Mouse (Mus musculus) MEL (cell line): ENCODE measurements around the gene Elk3. TPM values are rescaled to one million over a fixed set of nuclear protein-coding genes. Genes with fewer than 3 reads are reported as not detected.

Source experiments
- DNase-seq: peaks from one replicate; pipeline ENCODE4 v3.0.0; 2011; ENCODE audit warnings: low read depth, low spot score
- H3K27ac ChIP-seq: 2 replicates; pipeline ENCODE4 v1.5.1; 2012; ENCODE audit warnings: low read depth, mild to moderate bottlenecking, control low read depth, low read length, moderate library complexity; ENCODE audit not compliant: control insufficient read depth
- H3K27me3 ChIP-seq, 2 experiments: fragments of 150-350 bp in 1 of 2; sonication (generic) in 1 of 2; 2 replicates each; pipeline ENCODE4 v1.6.1; 2012; ENCODE audit warnings: low read length in 2 of 2, mild to moderate bottlenecking in 2 of 2, improper control_type of control experiment in 1 of 2, moderate library complexity in 1 of 2; ENCODE audit not compliant: insufficient read depth in 2 of 2, control insufficient read depth in 1 of 2
- H3K36me3 ChIP-seq, 2 experiments: 2 replicates each; pipeline ENCODE4 v1.6.1; 2012 to 2014; ENCODE audit warnings: low read length in 2 of 2, improper control_type of control experiment in 1 of 2, inconsistent platforms in 1 of 2, mild to moderate bottlenecking in 1 of 2; ENCODE audit not compliant: insufficient read depth in 2 of 2, control insufficient read depth in 1 of 2
- H3K4me1 ChIP-seq, 2 experiments: fragments of 150-350 bp in 1 of 2; sonication (generic) in 1 of 2; 2 replicates each; pipeline ENCODE4 v1.6.1; 2012; ENCODE audit warnings: low read length in 2 of 2, improper control_type of control experiment in 1 of 2, mild to moderate bottlenecking in 1 of 2; ENCODE audit not compliant: insufficient read depth in 2 of 2, control insufficient read depth in 1 of 2
- H3K4me3 ChIP-seq, 2 experiments: fragments of 150-350 bp in 1 of 2; sonication (generic) in 1 of 2; 2 replicates each; pipeline ENCODE4 v1.5.1; 2012; ENCODE audit warnings: low read depth in 2 of 2, low read length in 2 of 2, mild to moderate bottlenecking in 2 of 2, moderate library complexity in 2 of 2, control low read depth in 1 of 2, improper control_type of control experiment in 1 of 2; ENCODE audit not compliant: control insufficient read depth in 1 of 2, insufficient read depth in 1 of 2
- H3K79me2 ChIP-seq: 2 replicates; pipeline ENCODE4 v1.6.1; 2012; ENCODE audit warnings: mild to moderate bottlenecking, low read length, moderate library complexity; ENCODE audit not compliant: control insufficient read depth, poor library complexity, insufficient read depth
- H3K9ac ChIP-seq: 2 replicates; pipeline ENCODE4 v1.6.1; 2012; ENCODE audit warnings: low read depth, mild to moderate bottlenecking, control low read depth, low read length, moderate library complexity; ENCODE audit not compliant: control insufficient read depth, poor library complexity, severe bottlenecking
- H3K9me3 ChIP-seq: fragments of 150-350 bp; sonication (generic); replicated peaks from 2 replicates; pipeline ENCODE4 v1.6.1; 2012; ENCODE audit warnings: mild to moderate bottlenecking, low read length, improper control_type of control experiment, moderate library complexity; ENCODE audit not compliant: insufficient read depth
- BHLHE40 ChIP-seq: IDR thresholded peaks from 2 replicates; pipeline ENCODE4 v1.6.1; 2012; ENCODE audit warnings: low read depth, mild to moderate bottlenecking, inconsistent platforms, low read length, improper control_type of control experiment, borderline replicate concordance
- CHD1 ChIP-seq: IDR thresholded peaks from 2 replicates; pipeline ENCODE4 v1.6.1; 2012; ENCODE audit warnings: low read depth, mild to moderate bottlenecking, inconsistent platforms, low read length, improper control_type of control experiment
- ELF1 ChIP-seq: IDR thresholded peaks from 2 replicates; pipeline ENCODE4 v1.6.1; 2014; ENCODE audit warnings: low read depth, mild to moderate bottlenecking, inconsistent platforms, low read length, improper control_type of control experiment, moderate library complexity
- GABPA ChIP-seq: IDR thresholded peaks from 2 replicates; pipeline ENCODE4 v1.6.1; 2012; ENCODE audit warnings: low read depth, mild to moderate bottlenecking, inconsistent platforms, low read length, improper control_type of control experiment, moderate library complexity
- GATA1 ChIP-seq: IDR thresholded peaks from 2 replicates; pipeline ENCODE4 v1.6.1; 2011; ENCODE audit warnings: low read depth, low read length, improper control_type of control experiment
- JUND ChIP-seq: IDR thresholded peaks from 2 replicates; pipeline ENCODE4 v1.6.1; 2011; ENCODE audit warnings: low read depth, mild to moderate bottlenecking, improper control_type of control experiment, low read length
- MAZ ChIP-seq: IDR thresholded peaks from 2 replicates; pipeline ENCODE4 v1.6.1; 2012; ENCODE audit warnings: low read depth, mild to moderate bottlenecking, inconsistent platforms, low read length, improper control_type of control experiment
- MYB ChIP-seq: IDR thresholded peaks from 2 replicates; pipeline ENCODE4 v1.6.1; 2011; ENCODE audit warnings: mild to moderate bottlenecking, low read depth, low read length, improper control_type of control experiment
- MYC ChIP-seq: IDR thresholded peaks from 2 replicates; pipeline ENCODE4 v1.6.1; 2011; ENCODE audit warnings: low read depth, mild to moderate bottlenecking, low read length, improper control_type of control experiment, moderate library complexity
- NRF1 ChIP-seq: IDR thresholded peaks from 2 replicates; pipeline ENCODE4 v1.6.1; 2014; ENCODE audit warnings: low read depth, mild to moderate bottlenecking, inconsistent platforms, low read length, improper control_type of control experiment, moderate library complexity; ENCODE audit not compliant: poor library complexity, insufficient read depth, severe bottlenecking
- POLR2AphosphoS2 ChIP-seq: IDR thresholded peaks from 2 replicates; pipeline ENCODE4 v1.6.1; 2011; ENCODE audit warnings: low read length, improper control_type of control experiment
- RAD21 ChIP-seq: IDR thresholded peaks from 2 replicates; pipeline ENCODE4 v1.6.1; 2011; ENCODE audit warnings: mild to moderate bottlenecking, low read depth, low read length, improper control_type of control experiment
- RCOR1 ChIP-seq: IDR thresholded peaks from 2 replicates; pipeline ENCODE4 v1.6.1; 2012; ENCODE audit warnings: low read depth, mild to moderate bottlenecking, inconsistent platforms, low read length, improper control_type of control experiment
- SIN3A ChIP-seq: IDR thresholded peaks from 2 replicates; pipeline ENCODE4 v1.6.1; 2012; ENCODE audit warnings: low read length, improper control_type of control experiment, inconsistent platforms
- TBP ChIP-seq: IDR thresholded peaks from 2 replicates; pipeline ENCODE4 v1.8.0; 2011; ENCODE audit warnings: low read depth, low read length, improper control_type of control experiment
- TCF12 ChIP-seq: IDR thresholded peaks from 2 replicates; pipeline ENCODE4 v1.6.1; 2014; ENCODE audit warnings: low read depth, mild to moderate bottlenecking, inconsistent platforms, low read length, improper control_type of control experiment, moderate library complexity
- UBTF ChIP-seq: IDR thresholded peaks from 2 replicates; pipeline ENCODE4 v1.6.1; 2012; ENCODE audit warnings: low read depth, mild to moderate bottlenecking, inconsistent platforms, low read length, improper control_type of control experiment, moderate library complexity, borderline replicate concordance; ENCODE audit not compliant: insufficient read depth
- USF1 ChIP-seq: IDR thresholded peaks from 2 replicates; pipeline ENCODE4 v1.6.1; 2014; ENCODE audit warnings: low read depth, mild to moderate bottlenecking, inconsistent platforms, low read length, improper control_type of control experiment, moderate library complexity
- ZC3H11A ChIP-seq: IDR thresholded peaks from 2 replicates; pipeline ENCODE4 v1.6.1; 2012; ENCODE audit warnings: low read depth, mild to moderate bottlenecking, inconsistent platforms, low read length, improper control_type of control experiment
- ZNF384 ChIP-seq: IDR thresholded peaks from 2 replicates; pipeline ENCODE4 v1.6.1; 2012; ENCODE audit warnings: low read depth, mild to moderate bottlenecking, inconsistent platforms, low read length, improper control_type of control experiment
- polyA plus RNA-seq, 2 experiments: library from polyadenylated mRNA; stranded (reverse) in 1 of 2; unstranded in 1 of 2; fragments of >175 nt in 1 of 2; fragments of >200 nt in 1 of 2; gene quantifications; 2 replicates each; pipeline versions ENCODE4 v1.2.1 to v1.2.4; 2012; ENCODE audit warnings: low replicate concordance in 2 of 2, low read depth in 1 of 2; ENCODE audit not compliant: insufficient read length in 2 of 2, insufficient read depth in 1 of 2, missing spikeins in 1 of 2
- total RNA-seq: library from RNA; depleted of rRNA; stranded (reverse); fragments of 300-350 nt; gene quantifications from 2 replicates; pipeline ENCODE4 v1.2.3, GENCODE M21; 2012

Elk3 gene
- total and polyA plus RNA-seq, 3 experiments, result 1.0 to 6.3 TPM; not detected in 1

GRCm38 (mm10) chr10:93266521-93266920 lies 44.4 kb downstream of the Elk3 start:
- TF ChIP-seq CHD1 (no peak), BHLHE40 (no peak), POLR2AphosphoS2 (no peak), RAD21 (no peak), GABPA (no peak), RCOR1 (no peak), MYC (no peak), MYB (no peak), TBP (no peak), SIN3A (no peak), ELF1 (no peak), USF1 (no peak), NRF1 (no peak), JUND (no peak)
- H3K79me2 ChIP-seq, result no peaks in the 10 kb centered on the region
- H3K9ac ChIP-seq, result no peak overlapping the region
- H3K4me3 ChIP-seq, result no peak overlapping the region
- peaks cover 0 to 9% of the 10 kb centered on the region in 2 experiments; a peak in 2 of 4 replicates for H3K36me3 ChIP-seq
- no peak overlapping the region for H3K27ac ChIP-seq
- H3K9me3 ChIP-seq, result no peaks in the 10 kb centered on the region
- no peak for DNase-seq
- peaks cover 0 to 11% of the 10 kb centered on the region in 2 experiments; a peak in 2 of 4 replicates for H3K4me1 ChIP-seq
- H3K27me3 ChIP-seq, result no peaks in the 10 kb centered on the region

- peaks cover 0 to 14% of the 10 kb centered on the region in 2 experiments; a peak in 2 of 4 replicates for H3K36me3 ChIP-seq
These were observed 45.1 kb downstream of the Elk3 start for GRCm38 (mm10) chr10:93265833-93266232.

DNA sequence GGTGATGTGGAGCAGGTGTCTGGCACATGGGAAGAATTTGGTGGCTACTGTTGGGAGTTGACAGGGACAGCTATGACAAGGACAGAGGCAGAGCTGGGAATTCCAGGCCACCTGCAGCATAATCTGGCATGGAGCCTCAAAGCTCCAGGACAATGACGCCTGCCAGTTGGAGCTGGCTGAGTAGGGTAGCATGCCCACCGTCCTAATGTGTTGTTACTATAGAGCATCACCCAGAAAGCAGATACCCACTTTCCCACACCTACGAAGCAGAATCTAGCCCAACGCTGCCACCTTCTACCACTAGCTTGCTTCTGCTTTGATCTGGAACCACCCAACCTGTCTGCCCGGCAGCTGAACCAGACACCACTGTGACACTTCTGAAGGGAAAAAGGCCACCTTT lies 46.9 kb downstream of the Elk3 start:
- no peaks in the 10 kb centered on the region for H3K27me3 ChIP-seq
- DNase-seq, result no peak
- peaks cover 0 to 17% of the 10 kb centered on the region in 2 experiments; a peak in 2 of 4 replicates for H3K36me3 ChIP-seq
- TF ChIP-seq TCF12 (no peak), MAZ (no peak), GATA1 (no peak), ZNF384 (no peak), UBTF (no peak)
- no peak overlapping the region for H3K4me3 ChIP-seq
- H3K4me1 ChIP-seq, result peaks cover 0 to 22% of the 10 kb centered on the region in 2 experiments; a peak in 2 of 4 replicates
- H3K9me3 ChIP-seq, result no peaks in the 10 kb centered on the region
- H3K9ac ChIP-seq, result no peak overlapping the region
- no peaks in the 10 kb centered on the region for H3K79me2 ChIP-seq
- no peak overlapping the region for H3K27ac ChIP-seq

More at GRCm38 (mm10) chr10:93265833-93266232, 45.1 kb downstream of the Elk3 start:
- no peak overlapping the region for H3K9ac ChIP-seq
- TF ChIP-seq MAZ (no peak), CHD1 (no peak), ZC3H11A (no peak), ZNF384 (no peak), RCOR1 (no peak)
- no peaks in the 10 kb centered on the region for H3K79me2 ChIP-seq
- H3K27ac ChIP-seq, result no peak overlapping the region
- no peaks in the 10 kb centered on the region for H3K27me3 ChIP-seq
- no peaks in the 10 kb centered on the region for H3K9me3 ChIP-seq
- DNase-seq, result no peak
- H3K4me3 ChIP-seq, result no peak overlapping the region
- peaks cover 0 to 17% of the 10 kb centered on the region in 2 experiments; a peak in 2 of 4 replicates for H3K4me1 ChIP-seq
